Mouse (Mus musculus) liver, postnatal 0 days (tissue): ENCODE measurements around the gene C3.

Experiments
- CTCF ChIP-seq: sonication (generic); IDR thresholded peaks from 2 replicates; pipeline ENCODE4 v1.5.1; 2016; ENCODE audit warnings: antibody characterized with exemption, low read depth
- EP300 ChIP-seq: IDR thresholded peaks from 2 replicates; pipeline ENCODE4 v1.6.1; 2016; ENCODE audit warnings: antibody characterized with exemption, low read depth, mild to moderate bottlenecking

DNA sequence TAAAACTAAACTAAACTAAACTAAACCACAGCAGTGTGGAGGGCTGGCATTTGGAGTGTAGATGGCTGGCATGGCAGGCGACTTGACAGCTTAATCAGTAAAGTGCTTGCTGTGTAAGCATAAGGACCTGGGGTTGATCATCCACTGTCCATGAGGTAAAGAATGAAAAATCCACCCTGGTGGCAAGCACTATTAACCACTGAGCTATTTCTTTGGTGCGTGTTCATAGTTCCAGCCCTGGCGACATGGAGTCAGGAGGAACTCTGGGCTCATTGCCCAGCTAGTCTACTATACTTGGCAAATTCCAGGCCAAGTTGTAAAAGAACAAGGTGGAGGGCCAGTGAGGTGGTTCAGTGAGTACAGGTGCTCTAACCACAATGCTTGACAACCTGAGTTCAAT lies 20.0 kb downstream of the C3 start:
- no peak for TF ChIP-seq CTCF
- TF ChIP-seq EP300, result no peak
